Mouse (Mus musculus) bone marrow macrophage, adult 2 months (primary cell): ENCODE measurements around the gene Cnst.

ENCODE experiments used
- CTCF ChIP-seq: IDR thresholded peaks from 2 replicates; pipeline ENCODE4 v1.5.1; 2012; ENCODE audit warnings: low read depth, mild to moderate bottlenecking, low read length, moderate library complexity
- POLR2A ChIP-seq: IDR thresholded peaks from 2 replicates; pipeline ENCODE4 v1.6.1; 2012; ENCODE audit warnings: mild to moderate bottlenecking, low read depth, low read length, borderline replicate concordance

GRCm38 (mm10) chr1:179629276-179629675 lies 83.1 kb downstream of the Cnst start:
- TF ChIP-seq POLR2A (no peak), CTCF (no peak)
